20 mouse cellular contexts compared by ENCODE assay signal in the genomic region with DNA sequence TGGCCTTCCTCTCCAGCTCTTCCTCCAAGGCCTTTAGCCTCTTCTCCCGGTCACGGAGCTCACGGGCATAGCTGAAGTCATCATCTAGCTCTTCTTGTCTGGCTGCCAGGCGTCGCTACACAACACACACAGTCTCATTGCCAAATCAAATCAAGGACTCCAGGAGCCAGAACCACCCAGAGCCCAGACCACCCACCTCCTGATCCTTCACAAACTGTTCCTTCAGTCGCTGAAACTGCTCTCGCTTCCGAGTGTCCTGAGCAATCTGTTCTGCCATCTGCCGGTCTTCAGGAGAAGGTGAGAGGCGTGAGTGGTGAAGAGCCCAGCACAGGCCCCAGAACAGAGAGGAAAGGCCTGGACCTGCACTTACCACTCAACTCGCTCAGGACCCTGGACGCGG. TPM values are rescaled to one million over a fixed set of nuclear protein-coding genes. Genes with fewer than 3 reads are reported as not detected.
A peak's percentile ranks its signal among the peaks of the same experiment; 100 is the strongest.
DNase-seq lines count a peak whose midpoint lies in the region; TF ChIP-seq lines count a peak whose summit lies in the region.
"Had no signal": no experiment of that assay in that cellular context is flagged by ENCODE, and none has a peak within 500 bp of the region (broad histone marks: within the 10 kb centered on the region; RNA-seq: fewer than 3 reads in every experiment).

No protein-coding gene starts in this region.

- 20% methylated on average over 13 of the region's 13 CpGs for WGBS in cerebellum, adult 2 months
- 92% methylated on average over 13 of the region's 13 CpGs for WGBS in forebrain, embryonic 10.5 days

- DNase-seq in frontal cortex, postnatal 36 days (ENCODE audit: low spot score in 2 of 2) = peak; percentile 46 to 65
- no peak for DNase-seq in frontal cortex, postnatal 25 days (ENCODE audit: low spot score in 2 of 2)
- DNase-seq in brain, adult 2 months (ENCODE audit: low read depth, low spot score) = peak; percentile 96
- peak; percentile 83 to 92 for DNase-seq in cerebellum, adult 2 months
- DNase-seq in cerebellum, postnatal 25 days = peak; percentile 83 to 85
- DNase-seq in MN1 (ENCODE audit: low spot score) = no peak
- no peak for DNase-seq in thymus, postnatal 36 days
- no peak for DNase-seq in forebrain, embryonic 10.5 days (ENCODE audit: extremely low spot score, low spot score)
- DNase-seq: adrenal gland, adult 8-10 months; gastrocnemius, postnatal 36 days; heart, adult 2 months; heart, postnatal 14 days; kidney, postnatal 25 days had no signal

- H3K4me3 ChIP-seq in cerebellum, adult 2 months (replicated peaks; ENCODE audit: insufficient read depth, low read depth, low read length) = no peak overlapping the region
- H3K4me3 ChIP-seq in forebrain, embryonic 10.5 days = no peak overlapping the region
- H3K4me3 ChIP-seq: embryonic facial prominence, embryonic 12.5 days; forebrain, embryonic 12.5 days; heart, adult 2 months; heart, embryonic 13.5 days; myocyte; neural tube, embryonic 13.5 days had no signal

- H3K9me3 ChIP-seq in forebrain, embryonic 10.5 days = no peaks in the 10 kb centered on the region
- H3K9me3 ChIP-seq: embryonic facial prominence, embryonic 12.5 days; forebrain, embryonic 12.5 days; heart, embryonic 13.5 days; neural tube, embryonic 13.5 days had no signal

- TF ChIP-seq POLR2A in cerebellum, adult 2 months (IDR thresholded peaks at IDR 0.05; ENCODE audit: borderline replicate concordance, insufficient read depth, low read length) = no peak

- peaks cover 100% of the 10 kb centered on the region for H3K36me3 ChIP-seq in forebrain, embryonic 10.5 days (replicated peaks)

- no peaks in the 10 kb centered on the region for H3K27me3 ChIP-seq in cerebellum, adult 2 months (ENCODE audit: control insufficient read depth, insufficient read depth, low read length)
- H3K27me3 ChIP-seq in forebrain, embryonic 10.5 days (ENCODE audit: poor library complexity, severe bottlenecking) = no peaks in the 10 kb centered on the region
- H3K27me3 ChIP-seq: embryonic facial prominence, embryonic 12.5 days; forebrain, embryonic 12.5 days; heart, embryonic 13.5 days; neural tube, embryonic 13.5 days; Patski had no signal

- H3K4me1 ChIP-seq in cerebellum, adult 2 months (ENCODE audit: control insufficient read depth, insufficient read depth, low read length) = peaks cover 74% of the 10 kb centered on the region
- peaks cover 5% of the 10 kb centered on the region for H3K4me1 ChIP-seq in forebrain, embryonic 10.5 days
- H3K4me1 ChIP-seq: embryonic facial prominence, embryonic 12.5 days; forebrain, embryonic 12.5 days; heart, embryonic 13.5 days; neural tube, embryonic 13.5 days had no signal

- peak overlapping the region; percentile 91 for H3K27ac ChIP-seq in cerebellum, adult 2 months (ENCODE audit: insufficient read depth, low read length)
- no peak overlapping the region for H3K27ac ChIP-seq in forebrain, embryonic 10.5 days
- H3K27ac ChIP-seq: embryonic facial prominence, embryonic 12.5 days; forebrain, embryonic 12.5 days; heart, adult 2 months; heart, embryonic 13.5 days; neural tube, embryonic 13.5 days; stomach, postnatal 0 days had no signal

- TF ChIP-seq CTCF in cerebellum, adult 2 months (IDR thresholded peaks at IDR 0.05; ENCODE audit: borderline replicate concordance, insufficient read depth, low read depth, low read length) = peak; percentile 68

RNA-seq across cellular contexts. Expression of gene Tubgcp6, which starts 16.8 kb away (rescaled TPM):
- polyA plus RNA-seq in cerebellum, adult 2 months (2012; rRNA removed) = 77.4 and 82.1 TPM in 2 replicates
- 25.7 and 26.5 TPM in 2 replicates for polyA plus RNA-seq in forebrain, embryonic 10.5 days (2016; fragmentation: Nextera tagmentation; extraction: Ambion mirVana)

RNA-seq across cellular contexts. Expression of gene Selenoo, which starts 17.2 kb away (rescaled TPM):
- polyA plus RNA-seq in cerebellum, adult 2 months (2012; rRNA removed) = 58.1 and 65.6 TPM in 2 replicates
- polyA plus RNA-seq in forebrain, embryonic 10.5 days (2016; fragmentation: Nextera tagmentation; extraction: Ambion mirVana) = 14.4 and 14.8 TPM in 2 replicates

RNA-seq across cellular contexts. Expression of gene Hdac10, which starts 22.4 kb away (rescaled TPM):
- polyA plus RNA-seq in cerebellum, adult 2 months (2012; rRNA removed) = 31.4 and 36.3 TPM in 2 replicates
- polyA plus RNA-seq in forebrain, embryonic 10.5 days (2016; fragmentation: Nextera tagmentation; extraction: Ambion mirVana) = 15.0 and 16.5 TPM in 2 replicates

RNA-seq across cellular contexts. Expression of gene Trabd, which starts 31.1 kb away (rescaled TPM):
- polyA plus RNA-seq in cerebellum, adult 2 months (2012; rRNA removed) = 52.5 and 56.4 TPM in 2 replicates
- 53.4 and 55.9 TPM in 2 replicates for polyA plus RNA-seq in forebrain, embryonic 10.5 days (2016; fragmentation: Nextera tagmentation; extraction: Ambion mirVana)

RNA-seq across cellular contexts. Expression of gene Mapk12, which starts 34.4 kb away (rescaled TPM):
- polyA plus RNA-seq in cerebellum, adult 2 months (2012; rRNA removed) = 112 and 128 TPM in 2 replicates
- polyA plus RNA-seq in forebrain, embryonic 10.5 days (2016; fragmentation: Nextera tagmentation; extraction: Ambion mirVana) = 34.9 and 38.4 TPM in 2 replicates

Comparison
In these comparisons a context has a peak if more than half of its experiments do, and no peak if none do; other contexts are left out.
1. DNase-seq: peak in frontal cortex, postnatal 36 days (2 of 2), brain, adult 2 months (single experiment), cerebellum, adult 2 months (2 of 2) and cerebellum, postnatal 25 days (2 of 2); none in frontal cortex, postnatal 25 days (0 of 2), MN1 (single experiment), thymus, postnatal 36 days (0 of 2) and forebrain, embryonic 10.5 days (single experiment).